Mouse (Mus musculus) small intestine, adult 2 months (tissue): Measurements from ENCODE around the gene Prtn3.

Experiments
- CTCF ChIP-seq: fragments of 200-500 bp; IDR thresholded peaks from 2 replicates; pipeline ENCODE4 v1.5.1; 2012; ENCODE audit warnings: low read depth, mild to moderate bottlenecking, control low read depth, inconsistent platforms, low read length, moderate library complexity, mixed read lengths; ENCODE audit not compliant: insufficient replicate concordance, insufficient read length; ENCODE audit errors: extremely low read depth
- POLR2A ChIP-seq: fragments of 200-500 bp; IDR thresholded peaks from 2 replicates; pipeline ENCODE4 v1.6.1; 2012; ENCODE audit warnings: low read depth, mild to moderate bottlenecking, control low read depth, inconsistent platforms, low read length, moderate library complexity

DNA sequence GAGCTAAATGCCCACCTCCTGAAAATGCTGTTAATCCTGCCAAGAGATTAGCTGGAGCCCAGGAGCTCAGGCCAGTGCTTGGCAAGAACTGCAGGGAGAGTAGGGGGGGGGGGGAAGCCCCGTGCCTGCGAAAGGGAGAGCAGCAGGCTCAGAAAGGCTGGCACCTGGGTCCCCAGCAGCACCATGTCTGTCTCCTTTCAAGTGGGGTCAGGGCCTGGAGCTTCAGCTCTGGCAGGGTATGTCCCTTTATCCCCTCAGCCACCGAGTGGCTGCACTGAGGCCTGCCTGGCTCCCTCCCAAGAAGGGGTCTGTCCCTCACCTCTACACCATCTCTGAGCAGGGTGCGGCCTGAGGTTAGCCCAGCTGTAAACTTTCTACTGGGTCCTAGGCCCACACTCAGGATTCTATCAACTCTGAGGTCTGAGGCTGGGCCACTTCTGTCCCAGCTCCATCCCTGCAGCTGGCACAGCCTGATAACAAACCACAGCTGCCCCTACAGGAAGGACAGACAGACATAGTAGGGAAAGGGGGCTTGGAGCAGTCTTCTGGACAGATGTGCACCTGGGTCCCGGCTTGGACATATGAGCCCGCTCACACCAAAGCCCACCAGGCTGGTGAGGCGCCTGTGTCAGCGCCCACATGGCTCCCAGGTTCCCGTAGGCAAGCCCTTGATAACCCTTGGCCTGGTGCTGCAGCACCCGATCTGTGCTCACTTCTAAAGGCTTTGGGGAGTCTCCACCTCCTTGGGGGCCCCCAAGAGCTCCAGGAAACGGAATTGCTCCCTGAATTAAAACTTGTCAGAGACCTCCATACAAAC, 40.1 kb downstream of the Prtn3 start:
- no peak for TF ChIP-seq CTCF
- no peak for TF ChIP-seq POLR2A
